Mouse (Mus musculus) cerebellum, postnatal 10 days (tissue): ENCODE measurements around the gene Fermt1.

Source experiments
- DNase-seq, 2 experiments: peaks; one replicate each; pipeline ENCODE4 v3.0.0; 2021; ENCODE audit warnings: mixed read lengths in 2 of 2

The Fermt1 gene

GRCm38 (mm10) chr2:132945326-132946207 is at the start of gene Fermt1:
Gene Fermt1, minus strand, starts transcription at chr2:132945906.
- peak; percentile 34 to 43 for DNase-seq

GRCm38 (mm10) chr2:132992659-132993531 is 47.2 kb upstream of the Fermt1 start:
- DNase-seq, result peak; percentile 66 to 70

- DNase-seq, result peak; percentile 36 to 47
Measured at GRCm38 (mm10) chr2:132989778-132990564, 44.3 kb upstream of the Fermt1 start.

GRCm38 (mm10) chr2:132973346-132973745 is 27.6 kb upstream of the Fermt1 start:
- DNase-seq, result no peak

GRCm38 (mm10) chr2:132970772-132971173 is 25.1 kb upstream of the Fermt1 start:
- peak; percentile 38 to 67 for DNase-seq

GRCm38 (mm10) chr2:132957786-132958185 is 12.1 kb upstream of the Fermt1 start:
- peak; percentile 16 to 21 for DNase-seq

- DNase-seq, result peak; percentile 61 to 67
Measured at GRCm38 (mm10) chr2:132952197-132952596, 6.5 kb upstream of the Fermt1 start.

- no peak for DNase-seq
Measured at GRCm38 (mm10) chr2:132948174-132948573, 2.5 kb upstream of the Fermt1 start.

GRCm38 (mm10) chr2:132946976-132947375 is 1.3 kb upstream of the Fermt1 start:
- no peak for DNase-seq

- peak in 1 of 2 experiments; percentile 19 for DNase-seq
Measured at GRCm38 (mm10) chr2:132944711-132945325, 888 bp downstream of the Fermt1 start.

- no peak for DNase-seq
Measured at GRCm38 (mm10) chr2:132943997-132944396, 1.7 kb downstream of the Fermt1 start.

- DNase-seq, result no peak
Measured at GRCm38 (mm10) chr2:132943596-132943995, 2.1 kb downstream of the Fermt1 start.

GRCm38 (mm10) chr2:132939056-132939455 is 6.7 kb downstream of the Fermt1 start:
- no peak for DNase-seq

GRCm38 (mm10) chr2:132936176-132936575 is 9.5 kb downstream of the Fermt1 start:
- no peak for DNase-seq

- peak; percentile 58 for DNase-seq
Measured at GRCm38 (mm10) chr2:132934711-132935110, 11.0 kb downstream of the Fermt1 start.

GRCm38 (mm10) chr2:132934142-132934541 is 11.6 kb downstream of the Fermt1 start:
- no peak for DNase-seq

GRCm38 (mm10) chr2:132928999-132929398 is 16.7 kb downstream of the Fermt1 start:
- no peak for DNase-seq

- peak in 1 of 2 experiments; percentile 28 for DNase-seq
Measured at GRCm38 (mm10) chr2:132927871-132928270, 17.8 kb downstream of the Fermt1 start.

GRCm38 (mm10) chr2:132927298-132927697 is 18.4 kb downstream of the Fermt1 start:
- peak; percentile 51 to 54 for DNase-seq

GRCm38 (mm10) chr2:132923290-132924085 is 22.2 kb downstream of the Fermt1 start:
- DNase-seq, result no peak
